Mouse (Mus musculus) thymus, adult 2 months (tissue): ENCODE results near the gene Stoml2.

ENCODE experiments used
- CTCF ChIP-seq: fragments of 200-500 bp; IDR thresholded peaks from 2 replicates; pipeline ENCODE4 v1.5.1; 2012; ENCODE audit warnings: mild to moderate bottlenecking, control low read depth, low read length, moderate library complexity, borderline replicate concordance; ENCODE audit not compliant: control insufficient read depth, poor library complexity, insufficient read depth; ENCODE audit errors: extremely low read depth
- POLR2A ChIP-seq: fragments of 200-500 bp; IDR thresholded peaks from 2 replicates; pipeline ENCODE4 v1.6.1; 2012; ENCODE audit warnings: mild to moderate bottlenecking, low read length, control low read depth, moderate library complexity; ENCODE audit not compliant: control insufficient read depth, poor library complexity, insufficient read depth; ENCODE audit errors: extremely low read depth

DNA sequence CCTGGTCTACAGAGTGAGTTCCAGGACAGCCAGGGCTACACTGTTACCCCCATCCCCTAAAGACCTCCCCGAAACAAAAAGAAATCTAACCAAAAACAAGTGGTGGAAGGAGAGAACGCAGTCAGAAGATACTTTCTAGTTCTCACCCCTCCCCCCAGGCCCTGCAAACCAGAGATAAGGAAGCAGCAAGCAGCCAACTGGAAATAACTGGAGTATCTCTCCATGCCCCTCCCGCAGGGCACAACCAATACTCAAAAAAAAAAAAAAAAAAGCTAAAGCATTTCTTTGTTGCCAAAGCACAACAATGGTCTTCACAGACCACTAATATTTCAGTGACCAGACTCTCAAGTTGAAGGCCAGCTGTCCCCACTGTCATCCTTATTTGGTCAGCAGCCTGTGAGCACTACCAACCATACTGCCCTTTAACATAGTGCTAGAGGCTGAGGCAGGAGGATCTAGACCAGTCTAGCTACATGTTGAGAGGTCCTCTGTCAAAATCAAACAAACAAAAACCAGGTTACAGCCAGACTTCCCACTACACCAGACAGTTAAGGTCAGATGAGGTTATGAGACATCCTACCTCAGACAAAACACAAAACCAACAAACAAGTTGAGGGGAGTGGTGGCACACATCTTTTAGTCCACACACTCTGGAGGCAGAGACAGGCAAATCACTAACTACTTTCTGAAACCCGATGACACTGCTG lies 6.5 kb upstream of the Stoml2 start:
- TF ChIP-seq CTCF = no peak
- no peak for TF ChIP-seq POLR2A
